Mouse (Mus musculus): ENCODE results near the gene Ino80.

Ino80 gene

DNA sequence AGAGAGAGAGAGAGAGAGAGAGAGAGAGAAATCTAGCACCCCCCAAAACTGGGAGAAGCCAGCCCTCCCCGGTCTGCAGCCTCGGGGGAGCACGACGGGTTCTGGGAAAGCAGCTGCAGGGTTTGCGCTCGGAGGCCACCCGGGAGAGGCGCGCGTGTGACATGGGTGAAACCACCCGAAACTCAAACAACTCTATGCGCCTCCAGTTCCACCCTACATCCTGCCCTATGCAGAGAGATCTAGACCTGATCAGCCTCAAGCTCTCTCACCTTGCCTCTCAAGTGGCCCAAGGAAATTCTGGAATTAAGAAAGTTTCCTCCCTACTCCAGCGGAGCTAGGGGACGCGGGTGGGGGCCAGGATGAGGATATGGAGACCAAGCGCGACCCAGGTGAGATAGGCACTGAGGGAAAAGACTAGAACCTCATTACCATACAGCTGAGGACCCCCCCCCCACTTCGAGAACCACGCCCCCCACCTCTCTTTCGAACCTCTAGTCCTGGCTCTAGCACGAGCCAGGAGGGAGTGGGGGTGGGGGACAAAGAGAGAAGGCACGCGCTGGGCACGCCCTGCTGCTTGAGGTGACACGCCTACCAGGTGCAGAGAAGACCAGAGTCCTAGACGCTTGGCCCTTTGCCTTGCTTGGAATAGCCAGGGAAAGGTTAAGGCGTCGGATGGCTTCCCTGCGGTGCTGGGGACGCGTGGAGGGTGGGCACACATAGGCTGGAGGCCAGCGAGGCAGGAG lies 152.7 kb downstream of the Ino80 start:
- no peak for DNase-seq (ENCODE audit: extremely low read depth, low read depth)

DNA sequence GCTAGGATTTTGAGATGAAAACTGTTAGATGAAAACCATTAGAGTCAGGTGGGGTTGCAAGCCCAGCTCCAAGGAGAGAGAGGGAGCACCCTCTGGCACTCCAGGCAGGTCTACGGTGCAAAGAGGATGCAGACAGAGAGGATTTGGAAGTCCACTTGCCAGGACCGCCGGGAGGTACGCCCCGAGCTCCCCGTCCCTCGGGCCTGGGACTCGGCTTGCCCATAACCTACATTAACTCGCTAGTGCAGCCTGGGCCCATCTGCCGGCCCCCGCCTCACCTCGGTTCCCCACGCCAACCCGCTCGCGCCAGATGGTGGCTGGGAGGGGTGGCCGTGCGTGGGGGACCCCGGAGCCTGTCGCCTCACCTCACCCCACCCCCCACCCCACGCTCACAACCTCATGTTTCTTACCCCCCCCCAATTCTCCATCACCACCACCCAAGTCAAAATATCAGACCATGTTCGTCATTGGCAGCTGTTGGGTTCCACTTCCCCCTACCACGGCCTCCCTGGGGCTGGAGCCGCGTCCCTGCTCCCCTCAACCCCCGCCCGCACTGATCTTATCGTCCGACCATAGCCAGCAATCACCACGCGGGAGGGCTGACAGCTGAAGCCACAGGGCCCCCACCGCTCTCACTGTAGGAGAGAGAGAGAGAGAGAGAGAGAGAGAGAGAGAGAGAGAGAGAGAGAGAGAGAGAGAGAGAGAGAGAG lies 153.5 kb downstream of the Ino80 start:
- DNase-seq (ENCODE audit: extremely low read depth, low read depth): no peak

All from MEL-GATA-1-ER (cell line).